Mouse (Mus musculus) bone marrow, adult 2 months (tissue): ENCODE data around the gene Vapb. TPM values are rescaled to one million over a fixed set of nuclear protein-coding genes. Genes with fewer than 3 reads are reported as not detected.

Experiments used
- H3K27ac ChIP-seq: fragments of 200-500 bp; 2 replicates; pipeline ENCODE4 v1.5.1; 2012; ENCODE audit warnings: low read depth, mild to moderate bottlenecking, control low read depth, inconsistent platforms, low read length; ENCODE audit not compliant: control insufficient read depth, poor library complexity, insufficient read depth
- H3K4me1 ChIP-seq: fragments of 200-500 bp; 2 replicates; pipeline ENCODE4 v1.6.1; 2011; ENCODE audit warnings: low read length; ENCODE audit not compliant: control insufficient read depth, insufficient read depth
- H3K4me3 ChIP-seq: fragments of 200-500 bp; replicated peaks from 2 replicates; pipeline ENCODE3; 2011; ENCODE audit warnings: mild to moderate bottlenecking, low read depth, low read length, control low read depth; ENCODE audit not compliant: control insufficient read depth
- CTCF ChIP-seq: fragments of 200-500 bp; IDR thresholded peaks from 2 replicates; pipeline ENCODE4 v1.5.1; 2011; ENCODE audit warnings: low read length, control low read depth; ENCODE audit not compliant: control insufficient read depth, insufficient read depth
- POLR2A ChIP-seq: fragments of 200-500 bp; IDR thresholded peaks from 2 replicates; pipeline ENCODE4 v1.6.1; 2011; ENCODE audit warnings: low read depth, mild to moderate bottlenecking, control low read depth, low read length, borderline replicate concordance; ENCODE audit not compliant: control insufficient read depth
- WGBS: fragments of 180-500 bp; shearing (Covaris S2); methylation state at CpG from one replicate; pipeline ENCODE4 v1.1.7; 2018; 5-methylcytosine and 5-hydroxymethylcytosine counted together
- polyA plus RNA-seq: library from polyadenylated mRNA; stranded (reverse); fragments of >200 nt; gene quantifications from 2 replicates; pipeline ENCODE4 v1.2.4, GENCODE M21; 2011; ENCODE audit warnings: low replicate concordance; ENCODE audit not compliant: missing spikeins, insufficient read depth, insufficient read length

Gene Vapb
- polyA plus RNA-seq, 1 experiment, result 24.6 TPM

- no peak for TF ChIP-seq POLR2A
- TF ChIP-seq CTCF, result no peak
- no peaks in the 10 kb centered on the region for H3K4me1 ChIP-seq
- no peak overlapping the region for H3K27ac ChIP-seq
- WGBS, result 85% methylated on average over 15 of the region's 15 CpGs
- H3K4me3 ChIP-seq, result no peak overlapping the region
Measured at GRCm38 (mm10) chr2:173724940-173725807, 12.1 kb upstream of the Vapb start.

- WGBS, result 72% methylated on average over 4 of the region's 4 CpGs
- Histone ChIP-seq H3K4me1 (no peaks in the 10 kb centered on the region), H3K4me3 (no peak overlapping the region), H3K27ac (no peak overlapping the region)
- TF ChIP-seq POLR2A (no peak), CTCF (no peak)
Measured at GRCm38 (mm10) chr2:173725819-173726218, 11.5 kb upstream of the Vapb start.

- TF ChIP-seq POLR2A (no peak), CTCF (no peak)
- H3K27ac ChIP-seq, result no peak overlapping the region
- no peak overlapping the region for H3K4me3 ChIP-seq
- no peaks in the 10 kb centered on the region for H3K4me1 ChIP-seq
- 66% methylated on average over 9 of the region's 9 CpGs for WGBS
Measured at GRCm38 (mm10) chr2:173730444-173730966, 6.8 kb upstream of the Vapb start.

- Histone ChIP-seq H3K4me3 (no peak overlapping the region), H3K4me1 (peaks cover 1% of the 10 kb centered on the region), H3K27ac (no peak overlapping the region)
- TF ChIP-seq CTCF (no peak), POLR2A (no peak)
- 61% methylated on average over 2 of the region's 2 CpGs for WGBS
Measured at GRCm38 (mm10) chr2:173734426-173734825, 2.9 kb upstream of the Vapb start.

GRCm38 (mm10) chr2:173738232-173738631 lies 921 bp downstream of the Vapb start:
- Histone ChIP-seq H3K4me3 (peak overlapping the region; percentile 96), H3K27ac (no peak overlapping the region), H3K4me1 (peaks cover 1% of the 10 kb centered on the region)
- WGBS, result 36% methylated on average over 9 of the region's 9 CpGs
- TF ChIP-seq CTCF (no peak), POLR2A (no peak)

- Histone ChIP-seq H3K4me1 (peaks cover 1% of the 10 kb centered on the region), H3K27ac (no peak overlapping the region), H3K4me3 (no peak overlapping the region)
- WGBS, result 55% methylated on average over 7 of the region's 7 CpGs
- TF ChIP-seq POLR2A (no peak), CTCF (no peak)
Measured at GRCm38 (mm10) chr2:173739107-173739506, 1.8 kb downstream of the Vapb start.

- Histone ChIP-seq H3K4me1 (peaks cover 1% of the 10 kb centered on the region), H3K27ac (no peak overlapping the region)
- 89% methylated on average over 13 of the region's 13 CpGs for WGBS
Measured at GRCm38 (mm10) chr2:173742090-173742489, 4.8 kb downstream of the Vapb start.

GRCm38 (mm10) chr2:173742744-173743143 lies 5.4 kb downstream of the Vapb start:
- Histone ChIP-seq H3K4me1 (peaks cover 1% of the 10 kb centered on the region), H3K27ac (no peak overlapping the region), H3K4me3 (no peak overlapping the region)
- TF ChIP-seq CTCF (no peak), POLR2A (no peak)
- 88% methylated on average over 9 of the region's 9 CpGs for WGBS

More at GRCm38 (mm10) chr2:173742090-173742489, 4.8 kb downstream of the Vapb start:
- TF ChIP-seq POLR2A (no peak), CTCF (no peak)
- H3K4me3 ChIP-seq, result no peak overlapping the region
